Mouse (Mus musculus) midbrain, embryonic 16.5 days (tissue): ENCODE measurements at regions not wholly inside any gene's neighbourhood (a gene's known extent, or its start where the extent isn't known, plus 50 kb on each side); places are given as distances from the start of the nearest gene placed in this dataset. TPM values are rescaled to one million over a fixed set of nuclear protein-coding genes. Genes with fewer than 3 reads are reported as not detected.

Source experiments
- ATAC-seq: fragments of 200-750 bp; cut with Nextera tagmentation; 2 replicates; pipeline ENCODE4 v1.8.0; 2017; ENCODE audit warnings: moderate TSS enrichment
- H3K27ac ChIP-seq: fragments of 300-500 bp; sonication (generic); 2 replicates; pipeline ENCODE4 v1.5.1; 2014; ENCODE audit warnings: mild to moderate bottlenecking, low read length, mixed read lengths
- H3K27me3 ChIP-seq: fragments of 300-500 bp; sonication (generic); 2 replicates; pipeline ENCODE4 v1.6.1; 2014; ENCODE audit warnings: low read depth, low read length, mixed read lengths; ENCODE audit not compliant: control insufficient read depth, insufficient read depth
- H3K36me3 ChIP-seq: fragments of 300-500 bp; sonication (generic); 2 replicates; pipeline ENCODE4 v1.6.1; 2014; ENCODE audit warnings: mild to moderate bottlenecking, low read length, moderate library complexity, mixed read lengths; ENCODE audit not compliant: control insufficient read depth, insufficient read depth
- H3K4me1 ChIP-seq: fragments of 300-500 bp; sonication (generic); 2 replicates; pipeline ENCODE4 v1.6.1; 2014; ENCODE audit warnings: mild to moderate bottlenecking, low read length, mixed read lengths; ENCODE audit not compliant: control insufficient read depth, insufficient read depth
- H3K4me2 ChIP-seq: fragments of 300-500 bp; sonication (generic); 2 replicates; pipeline ENCODE4 v1.6.1; 2014; ENCODE audit warnings: mild to moderate bottlenecking, low read length, mixed read lengths
- H3K4me3 ChIP-seq: fragments of 300-500 bp; sonication (generic); 2 replicates; pipeline ENCODE4 v1.5.1; 2014; ENCODE audit warnings: low read depth, mild to moderate bottlenecking, low read length, moderate library complexity, mixed read lengths
- H3K9ac ChIP-seq: fragments of 300-500 bp; sonication (generic); 2 replicates; pipeline ENCODE4 v1.6.1; 2014; ENCODE audit warnings: low read depth, low read length, mixed read lengths
- H3K9me3 ChIP-seq: fragments of 300-500 bp; sonication (generic); replicated peaks from 2 replicates; pipeline ENCODE4 v1.6.1; 2014; ENCODE audit warnings: mild to moderate bottlenecking, low read length, mixed read lengths; ENCODE audit not compliant: control insufficient read depth, poor library complexity, severe bottlenecking
- microRNA-seq: library from miRNA; unstranded; fragments of <30 nt; microRNA quantifications from one replicate; pipeline ENCODE4, GENCODE M21; 2017

- Histone ChIP-seq H3K4me2 (no peak overlapping the region), H3K4me3 (no peak overlapping the region), H3K27ac (no peak overlapping the region), H3K4me1 (no peaks in the 10 kb centered on the region), H3K9ac (no peak overlapping the region), H3K9me3 (no peaks in the 10 kb centered on the region), H3K27me3 (no peaks in the 10 kb centered on the region), H3K36me3 (no peaks in the 10 kb centered on the region)
- no peak for ATAC-seq
Measured at GRCm38 (mm10) chr17:82080301-82080700, 342.1 kb upstream of the Slc8a1 start.

Small RNA genes in the stretch of these regions (microRNA-seq; reads per million reads assigned to microRNA genes)
- gene Gm23400 (not detected), gene Gm27359 (not detected)
